Mouse (Mus musculus): ENCODE data around the gene Actr1a.
A peak's percentile ranks its signal among the peaks of the same experiment; 100 is the strongest.

The Actr1a gene

GRCm38 (mm10) chr19:46395109-46396009, at the start of gene Actr1a:
TSS of gene Actr1a (minus strand) at chr19:46395748.
- peak; percentile 98 for DNase-seq

DNA sequence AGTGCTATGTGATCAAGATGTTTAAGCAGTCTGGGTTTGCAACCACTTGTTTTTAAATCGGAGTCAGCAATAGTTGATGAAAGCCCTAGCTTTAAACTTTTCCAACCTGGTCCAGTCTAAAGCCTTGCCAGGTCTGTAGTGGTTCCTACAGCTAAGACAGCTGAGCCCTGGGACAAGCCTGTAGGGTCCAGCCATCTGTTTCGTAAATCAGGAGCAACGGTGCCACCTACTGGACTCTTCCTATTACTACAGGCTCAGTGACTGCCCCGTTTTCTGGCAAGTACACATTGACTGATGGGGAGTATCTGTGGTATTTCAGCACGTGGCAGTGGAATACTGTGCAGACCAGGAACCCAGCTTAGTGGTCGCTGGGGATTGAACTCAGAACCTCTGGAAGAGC, 48.7 kb upstream of the Actr1a start:
- DNase-seq: peak; percentile 90

DNA sequence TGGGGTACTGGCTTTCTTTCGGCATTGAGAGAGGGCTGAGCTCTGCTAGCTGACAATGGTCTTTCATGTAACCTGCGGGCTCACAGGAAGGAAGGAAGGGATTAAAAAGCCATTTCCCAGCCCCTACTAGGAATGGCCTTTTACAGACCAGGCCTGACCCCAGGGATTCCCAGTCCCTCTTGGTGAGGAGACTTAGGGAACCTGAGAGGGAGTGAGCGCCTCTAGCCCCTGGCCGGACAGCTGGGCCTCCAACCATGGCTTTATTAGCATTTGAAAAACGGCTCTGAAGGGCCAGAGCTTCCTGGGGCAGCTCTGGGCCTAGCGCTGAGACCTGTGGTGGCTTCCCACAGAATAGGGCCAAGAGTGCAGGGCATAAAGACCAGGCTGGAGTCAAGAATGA, 48.0 kb upstream of the Actr1a start:
- no peak for DNase-seq

GRCm38 (mm10) chr19:46435492-46435891, 39.9 kb upstream of the Actr1a start:
- DNase-seq: no peak

DNA sequence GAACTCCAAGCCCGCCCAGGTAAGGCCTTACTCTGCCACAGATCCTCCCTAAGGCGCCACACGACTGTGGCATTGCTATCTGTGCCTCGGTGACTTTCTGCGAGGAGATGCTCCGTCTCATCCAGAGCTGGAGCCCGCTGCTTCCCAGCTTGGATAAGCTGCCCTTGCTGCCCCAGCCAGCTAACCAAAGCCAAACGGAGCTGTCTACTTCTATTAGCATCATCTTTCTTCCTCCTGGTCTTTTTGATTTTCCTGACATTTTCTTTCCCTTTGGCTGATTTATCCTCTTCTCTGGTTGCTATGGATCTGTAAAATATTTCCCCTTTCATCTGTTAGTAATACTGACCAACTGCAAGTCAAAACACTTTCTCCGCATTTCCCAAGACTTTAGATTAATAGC, 39.0 kb upstream of the Actr1a start:
- DNase-seq: no peak

DNA sequence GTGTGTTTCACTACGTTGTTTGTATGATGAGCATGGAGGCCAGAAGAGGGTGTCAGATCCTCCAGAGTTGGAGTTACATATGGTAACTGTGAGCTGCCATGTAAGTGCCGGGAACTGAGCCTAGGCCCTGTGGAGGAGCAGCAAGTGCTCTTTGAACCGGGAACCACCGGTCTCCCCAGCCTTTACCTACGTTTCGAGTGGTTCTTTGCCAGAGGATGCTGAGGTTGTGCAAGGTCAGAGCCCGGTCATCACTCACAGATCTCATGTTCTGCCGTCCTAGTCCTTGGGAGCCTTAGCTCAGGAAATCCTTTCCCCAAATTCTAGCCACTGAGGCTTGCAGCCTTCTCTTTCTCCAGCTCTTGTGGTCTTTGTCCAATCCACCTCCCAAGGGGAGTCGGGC, 38.6 kb upstream of the Actr1a start:
- DNase-seq: no peak

- DNase-seq: no peak
These were observed 38.2 kb upstream of the Actr1a start for GRCm38 (mm10) chr19:46433712-46434111.

- no peak for DNase-seq
These were observed 33.7 kb upstream of the Actr1a start for GRCm38 (mm10) chr19:46429250-46429649.

DNA sequence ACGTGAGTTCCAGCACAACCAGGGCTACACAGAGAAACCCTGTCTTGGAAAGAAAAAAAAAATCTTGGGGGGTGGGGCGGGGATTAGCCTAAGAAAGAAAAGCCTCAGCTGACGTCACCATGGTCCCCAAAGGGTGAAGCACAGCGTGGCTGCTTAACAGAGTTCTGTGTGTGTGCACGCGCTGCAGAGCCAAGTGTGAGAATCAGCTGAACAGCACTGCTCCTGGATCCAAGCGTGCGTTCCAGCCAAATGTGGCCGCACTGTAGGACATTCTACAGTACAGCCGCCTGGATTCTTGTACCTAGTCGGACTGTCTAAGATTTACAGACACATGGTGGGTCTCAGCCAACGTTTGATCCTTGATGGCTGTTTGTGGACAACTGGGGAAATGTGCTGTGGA, 30.9 kb upstream of the Actr1a start:
- DNase-seq: no peak

DNA sequence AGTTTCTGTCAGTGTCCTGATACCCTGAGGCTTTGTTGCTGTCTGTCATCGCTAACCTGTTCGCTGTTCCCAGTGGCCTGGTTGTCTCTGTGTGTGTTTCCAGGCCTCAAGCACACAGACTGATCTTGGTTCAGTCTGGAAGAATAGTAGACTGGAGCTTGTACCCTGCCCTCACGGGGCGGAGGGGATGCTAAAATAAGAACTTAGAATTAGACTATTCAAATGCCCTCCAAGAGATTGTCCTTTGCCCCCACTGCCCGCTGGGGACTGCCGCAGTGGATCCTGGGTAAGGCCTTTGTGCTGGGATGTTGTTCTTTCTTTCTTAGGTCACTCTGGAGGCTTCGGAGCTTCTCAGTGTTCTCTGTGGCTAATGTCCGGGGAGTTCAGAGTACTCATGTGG, 29.7 kb upstream of the Actr1a start:
- DNase-seq: peak; percentile 73

GRCm38 (mm10) chr19:46422384-46423338, 27.1 kb upstream of the Actr1a start:
- no peak for DNase-seq

- DNase-seq: no peak
These were observed 24.9 kb upstream of the Actr1a start for GRCm38 (mm10) chr19:46420410-46420809.

DNA sequence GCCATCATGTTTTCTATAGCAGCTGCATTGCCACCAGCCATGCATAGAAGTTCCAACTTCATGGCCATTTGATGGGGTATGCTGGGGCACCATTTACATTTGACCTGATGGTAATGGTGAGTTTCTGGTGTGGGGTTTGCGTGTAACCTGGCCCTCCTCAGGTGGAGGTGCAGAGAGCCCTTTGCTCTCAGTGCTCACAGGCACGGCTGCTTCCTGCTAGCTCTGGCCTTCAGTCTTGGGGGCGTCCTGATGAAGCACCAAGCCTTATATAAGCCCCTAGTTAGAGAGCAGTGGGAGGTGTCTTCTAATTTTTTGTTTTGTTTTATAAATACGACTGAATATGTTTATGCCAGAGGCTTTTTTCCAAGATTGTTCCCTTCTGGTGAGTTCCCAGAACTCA, 22.5 kb upstream of the Actr1a start:
- DNase-seq: no peak

DNA sequence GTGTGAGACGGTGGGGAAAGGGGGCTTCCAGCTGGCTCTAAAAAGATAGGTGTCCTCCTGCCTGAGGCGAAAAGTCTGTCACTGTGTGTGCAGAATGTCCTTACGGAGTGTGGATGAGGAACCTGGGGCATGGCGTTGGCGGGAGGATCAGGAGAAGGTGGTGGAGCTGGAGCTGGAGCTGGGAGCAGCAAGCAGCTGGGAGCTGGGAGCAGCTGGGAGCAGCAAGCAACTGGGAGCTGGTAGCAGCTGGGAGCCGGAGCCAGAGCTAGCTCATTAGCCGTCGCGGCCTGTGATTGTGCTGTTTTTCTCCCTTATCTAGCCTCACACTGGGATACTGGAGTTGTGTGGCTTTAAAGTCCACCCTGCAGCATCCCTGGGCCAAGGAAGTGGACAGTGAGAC, 20.7 kb upstream of the Actr1a start:
- peak; percentile 55 for DNase-seq

DNA sequence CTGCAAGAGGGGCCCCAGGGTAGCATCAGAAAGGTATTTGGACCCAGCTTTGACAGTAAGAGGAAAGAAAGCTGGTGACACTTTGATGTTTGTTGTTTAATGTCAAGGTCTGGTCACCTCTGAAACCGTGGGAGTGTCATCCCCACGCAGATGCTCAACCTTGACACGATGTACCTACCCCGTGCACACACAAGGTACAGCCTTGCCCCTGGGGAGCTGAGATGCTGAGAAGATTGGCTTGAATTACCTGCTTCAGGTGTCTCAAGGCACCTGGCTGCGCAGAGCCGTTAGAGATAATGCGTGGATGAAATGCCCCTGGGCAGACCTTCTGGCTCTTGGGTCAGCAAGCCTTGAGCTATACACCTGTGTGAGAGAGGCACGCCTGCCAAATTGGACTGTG, 18.9 kb upstream of the Actr1a start:
- no peak for DNase-seq

DNA sequence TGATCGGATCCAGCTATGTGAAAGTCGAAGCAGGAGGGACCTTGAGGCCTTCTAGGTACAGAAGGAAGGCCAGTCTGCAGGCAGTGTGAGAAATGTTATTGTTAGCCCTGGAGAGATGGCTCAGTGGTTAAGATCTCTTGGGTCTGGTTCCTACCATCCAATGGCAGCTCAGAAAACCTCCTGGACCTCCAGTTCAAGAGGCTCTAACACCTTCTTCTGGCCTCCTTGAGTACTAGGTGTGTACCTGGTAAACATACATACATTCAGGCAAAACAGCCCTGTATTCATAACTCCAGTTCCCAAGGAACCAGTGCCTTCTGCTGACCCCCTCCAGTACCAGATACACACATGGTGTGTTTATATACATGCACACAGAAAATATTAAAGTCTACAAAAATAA, 18.4 kb upstream of the Actr1a start:
- DNase-seq: no peak

- no peak for DNase-seq
These were observed 16.7 kb upstream of the Actr1a start for GRCm38 (mm10) chr19:46412056-46412805.

DNA sequence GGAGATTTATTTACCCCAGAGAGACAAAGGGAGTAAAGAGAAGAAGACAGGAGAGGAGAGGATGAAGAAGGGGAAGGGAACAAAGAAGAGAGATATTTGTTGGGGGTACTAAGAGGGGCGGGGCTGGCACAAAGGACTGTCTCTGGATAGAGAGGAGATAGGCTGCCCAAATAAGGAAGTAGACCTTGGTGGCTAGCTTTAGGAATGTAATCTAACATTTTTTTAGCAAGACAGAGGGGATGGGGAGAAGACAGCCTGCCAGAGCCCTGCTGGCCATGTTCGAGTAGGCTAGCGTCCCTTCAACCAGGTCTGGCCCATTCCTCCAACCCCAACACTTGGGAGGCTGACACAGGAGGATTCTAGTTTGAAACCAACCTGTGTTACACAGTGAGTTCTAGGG, 14.0 kb upstream of the Actr1a start:
- no peak for DNase-seq

DNA sequence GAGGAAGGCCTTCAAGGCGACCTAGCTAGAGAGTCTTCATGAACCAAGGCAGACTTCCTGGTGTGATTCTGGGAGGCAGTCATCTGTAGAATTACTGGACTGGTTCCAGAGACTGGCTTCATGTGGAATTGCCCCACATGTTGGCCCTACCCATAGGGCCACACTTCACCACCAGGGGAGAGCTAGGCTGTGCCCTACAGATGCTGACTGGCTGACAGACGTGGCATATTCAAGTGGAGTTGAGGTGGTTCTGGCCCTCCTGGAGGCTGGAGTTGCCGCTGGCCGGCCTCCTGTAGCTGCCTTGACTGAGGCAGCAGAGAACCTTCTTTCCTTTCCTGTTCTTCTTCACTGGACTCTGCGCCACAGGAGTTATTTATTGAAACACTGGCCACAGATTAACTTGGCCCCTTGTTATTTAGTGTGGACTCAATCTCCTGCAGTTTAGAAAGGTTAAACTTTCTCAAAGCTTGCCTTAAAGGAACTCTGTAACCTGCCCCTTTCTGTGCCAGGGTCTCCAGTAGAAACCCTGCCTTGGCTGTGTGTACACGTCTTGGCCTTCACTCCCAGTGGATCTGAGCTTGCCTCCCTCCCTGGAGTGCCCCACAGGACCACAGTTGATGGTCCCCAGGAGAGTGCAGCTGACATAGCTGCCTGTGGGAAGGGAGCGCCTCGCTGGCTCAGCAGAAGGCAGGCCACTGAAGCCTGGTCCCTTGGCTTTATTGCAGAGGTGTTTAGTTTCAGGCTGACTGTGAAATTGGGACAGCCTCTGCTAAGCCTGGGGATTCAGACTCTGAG, 11.2 kb upstream of the Actr1a start:
- DNase-seq: peak; percentile 76

DNA sequence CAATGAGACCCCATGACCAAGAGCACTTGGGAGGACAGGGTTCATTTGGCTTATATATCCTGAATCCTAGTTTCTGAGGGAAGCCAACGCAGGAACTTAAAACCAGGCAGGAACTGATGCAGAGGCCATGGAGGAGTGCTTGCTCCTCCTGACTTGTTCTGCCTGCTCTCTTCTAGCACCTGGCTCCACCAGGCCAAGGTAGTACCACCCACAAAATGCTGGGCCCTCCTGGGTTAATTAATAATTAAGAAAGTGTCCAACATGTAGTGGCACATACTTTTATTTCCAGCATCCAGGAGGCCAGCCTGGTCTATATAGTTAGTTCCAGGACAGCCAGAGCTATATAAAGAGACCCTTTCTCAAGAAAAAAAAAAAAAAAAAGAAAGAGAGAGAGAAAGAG, 8.5 kb upstream of the Actr1a start:
- no peak for DNase-seq

GRCm38 (mm10) chr19:46400558-46400957, 5.0 kb upstream of the Actr1a start:
- DNase-seq: no peak

DNA sequence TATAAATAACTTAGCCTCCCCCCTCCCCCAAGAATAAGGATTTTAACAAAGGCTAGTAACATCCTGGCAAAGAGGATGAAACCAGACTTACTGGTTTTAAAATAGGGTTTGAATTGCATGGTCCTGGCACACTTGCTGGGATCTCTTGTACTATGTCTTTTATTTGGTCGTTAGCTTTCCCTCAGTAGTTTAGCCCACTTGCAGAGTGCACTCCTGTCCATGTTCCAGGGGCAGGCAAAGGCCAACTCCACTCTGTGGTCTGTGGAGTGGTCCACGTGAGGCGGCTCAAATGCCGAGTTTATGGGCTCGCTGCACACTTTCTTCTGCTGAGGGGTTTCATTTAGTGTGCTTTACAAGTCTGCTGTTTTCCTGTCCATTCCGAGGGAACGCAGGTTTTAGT, 4.3 kb upstream of the Actr1a start:
- no peak for DNase-seq
